Mouse (Mus musculus): Measurements from ENCODE around the gene Plagl2. TPM values are rescaled to one million over a fixed set of nuclear protein-coding genes. Genes with fewer than 3 reads are reported as not detected.

The Plagl2 gene
- polyA plus RNA-seq, 3 experiments from 2014 or later, result 18.9 to 24.1 (median 21.5) TPM

DNA sequence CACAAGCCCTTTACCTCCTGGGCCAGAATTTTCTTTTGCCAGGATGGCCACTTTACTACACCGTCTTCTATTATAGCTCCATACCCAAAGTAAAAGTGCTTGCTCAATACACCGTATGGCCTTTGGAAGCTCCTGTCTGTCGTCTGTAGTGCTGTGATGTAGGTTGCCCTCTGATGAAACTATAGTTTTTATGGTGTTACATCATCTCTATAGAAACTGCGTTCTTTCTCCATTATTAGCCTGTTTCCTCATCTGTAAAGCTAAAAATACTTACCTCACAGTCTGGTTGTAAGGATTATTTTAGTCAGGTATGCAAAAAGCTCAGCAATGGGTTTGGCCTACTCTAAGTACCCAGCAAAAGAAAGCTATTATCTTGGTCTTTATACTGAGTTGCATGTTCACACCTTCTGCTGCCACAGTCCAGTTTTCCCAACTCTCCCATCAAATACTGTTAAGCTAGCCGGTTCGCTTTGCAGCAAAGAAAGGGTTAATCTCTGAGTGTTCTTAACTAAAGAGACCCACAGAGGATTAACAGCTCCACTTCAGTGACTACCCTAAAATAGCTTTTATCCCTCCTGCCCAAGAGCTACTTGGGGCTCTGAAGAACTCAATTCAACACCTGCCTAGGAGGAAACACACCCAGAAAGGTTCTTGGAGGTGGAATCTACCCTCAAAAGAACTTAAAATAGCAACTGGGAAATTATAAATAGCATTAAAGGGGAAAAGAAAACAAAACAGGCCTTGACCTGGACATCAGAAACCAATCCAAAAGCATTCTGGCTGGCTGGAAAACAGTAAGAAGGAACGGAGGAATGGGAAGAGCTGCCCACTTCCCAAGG, 2.0 kb downstream of the Plagl2 start:
- ATAC-seq, result no peak

- ATAC-seq, result no peak
Observed at GRCm38 (mm10) chr2:153238406-153238805, 2.8 kb downstream of the Plagl2 start.

DNA sequence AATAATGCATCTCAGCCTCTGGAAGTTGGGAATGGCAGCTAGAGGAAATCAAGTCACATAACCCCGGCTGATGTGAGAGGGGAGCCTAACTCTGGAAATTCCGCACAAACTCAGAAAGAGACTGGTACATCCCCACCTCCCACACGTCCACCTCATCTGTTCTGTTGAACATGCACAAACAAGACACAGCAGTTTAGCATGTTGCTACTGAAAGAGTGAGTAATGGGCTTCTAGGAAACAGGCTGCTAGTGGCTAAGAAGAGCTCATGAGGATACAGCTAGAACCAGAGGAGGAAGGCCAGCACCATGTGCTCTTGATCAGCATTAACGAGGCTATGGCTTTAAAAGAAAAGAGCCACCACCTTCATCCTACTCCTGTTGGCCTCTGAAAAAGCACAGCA, 3.3 kb downstream of the Plagl2 start:
- ATAC-seq, result peak; percentile 12

DNA sequence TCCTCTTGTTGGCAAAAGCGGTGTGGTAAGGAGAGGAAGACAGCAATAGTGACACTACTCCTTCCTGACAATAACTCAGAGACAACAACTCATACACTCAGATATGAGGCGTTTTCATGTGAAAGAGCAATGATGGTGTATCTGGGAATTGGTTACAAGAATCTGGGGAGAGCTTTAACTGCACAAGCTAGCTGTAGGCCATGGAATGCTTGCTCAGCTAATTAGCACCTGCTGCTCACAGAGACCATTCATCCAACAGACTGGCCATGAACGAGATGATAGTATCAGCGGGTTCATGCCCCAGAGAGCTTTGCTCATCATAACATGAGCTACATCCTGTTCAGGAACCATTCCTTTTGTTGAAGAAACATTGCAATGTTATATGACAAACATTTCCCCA, 4.0 kb downstream of the Plagl2 start:
- ATAC-seq, result no peak

GRCm38 (mm10) chr2:153228523-153228922, 12.7 kb downstream of the Plagl2 start:
- no peak for ATAC-seq

- ATAC-seq, result no peak
Observed at GRCm38 (mm10) chr2:153227959-153228358, 13.3 kb downstream of the Plagl2 start.

GRCm38 (mm10) chr2:153225595-153225953, 15.7 kb downstream of the Plagl2 start:
- ATAC-seq, result peak; percentile 17

GRCm38 (mm10) chr2:153224946-153225594, 16.2 kb downstream of the Plagl2 start, which contains the start of gene Tspyl3:
Gene Tspyl3 (minus strand): TSS chr2:153225441.
- ATAC-seq, result peak; percentile 89

- ATAC-seq, result no peak
Observed at GRCm38 (mm10) chr2:153222566-153222965, 18.7 kb downstream of the Plagl2 start.

GRCm38 (mm10) chr2:153222130-153222529, 19.1 kb downstream of the Plagl2 start:
- ATAC-seq, result no peak

DNA sequence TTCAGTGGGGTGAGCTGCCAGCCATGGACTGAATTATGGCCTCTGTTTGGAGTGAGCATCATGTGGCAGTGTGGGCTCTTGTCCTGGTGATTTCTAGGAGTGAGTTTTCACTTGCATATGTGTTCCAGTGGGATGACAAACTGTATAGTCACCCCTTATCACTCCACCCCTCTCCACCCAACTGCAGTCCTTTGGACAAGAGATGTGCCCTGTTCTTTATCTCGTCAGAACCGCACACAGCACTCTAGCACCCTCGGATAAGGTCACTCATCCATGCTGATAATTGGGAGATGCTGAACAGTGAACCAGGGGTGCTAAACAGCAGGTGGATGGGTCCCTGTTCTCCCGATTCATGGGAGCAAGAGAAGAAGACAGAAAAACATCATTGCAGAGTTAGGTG, 19.6 kb downstream of the Plagl2 start:
- no peak for ATAC-seq

GRCm38 (mm10) chr2:153218516-153218915, 22.7 kb downstream of the Plagl2 start:
- ATAC-seq, result no peak

- no peak for ATAC-seq
Observed at GRCm38 (mm10) chr2:153217826-153218340, 23.3 kb downstream of the Plagl2 start.

GRCm38 (mm10) chr2:153215421-153215820, 25.8 kb downstream of the Plagl2 start:
- ATAC-seq, result peak; percentile 10

DNA sequence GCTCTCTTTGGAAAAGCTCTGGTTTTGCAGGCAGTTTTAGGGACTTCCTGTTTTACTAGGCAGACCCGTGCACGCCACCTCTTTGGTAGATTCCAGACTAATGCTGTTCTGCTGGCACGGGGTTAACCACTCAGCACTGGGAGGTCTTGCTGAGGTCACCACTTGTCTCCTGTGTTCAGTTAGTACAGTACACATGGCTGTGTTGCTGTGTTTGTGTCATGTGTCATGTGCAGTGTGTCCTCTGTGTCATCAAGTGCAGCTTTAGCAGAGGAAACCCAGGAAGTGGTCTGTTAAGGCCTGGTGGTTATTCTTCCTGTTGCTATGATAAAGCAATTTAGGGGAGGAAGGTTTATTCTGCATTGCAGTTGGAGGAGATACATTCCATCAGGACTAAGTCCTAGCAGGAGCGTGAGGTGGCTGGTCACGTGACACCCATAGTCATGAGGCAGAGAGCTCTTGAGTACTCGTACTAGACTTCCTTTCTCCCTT, 26.4 kb downstream of the Plagl2 start:
- ATAC-seq, result peak; percentile 91

- ATAC-seq, result no peak
Observed at GRCm38 (mm10) chr2:153213351-153213750, 27.9 kb downstream of the Plagl2 start.

DNA sequence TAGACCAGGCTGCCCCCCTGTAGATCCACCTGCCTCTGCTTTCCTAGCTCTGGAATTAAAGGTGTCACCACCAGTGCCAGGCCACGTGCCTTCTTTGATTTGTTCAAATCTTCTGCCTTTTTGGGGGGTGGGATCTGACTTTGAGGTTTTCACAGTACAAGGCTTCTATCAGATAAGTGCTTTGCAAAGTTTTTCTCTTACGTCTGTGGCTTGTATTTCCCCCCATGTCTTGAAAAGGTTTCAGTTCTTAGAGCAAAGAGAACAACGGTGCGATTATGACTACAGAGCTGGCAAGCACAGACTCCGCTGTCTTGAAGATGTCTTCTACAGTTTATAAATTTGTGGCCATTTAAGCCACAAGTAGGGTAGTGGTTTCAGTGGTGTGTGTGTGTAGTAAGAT, 29.8 kb downstream of the Plagl2 start:
- peak; percentile 18 for ATAC-seq

GRCm38 (mm10) chr2:153209286-153209685, 31.9 kb downstream of the Plagl2 start:
- no peak for ATAC-seq

- no peak for ATAC-seq
Observed at GRCm38 (mm10) chr2:153208149-153208548, 33.1 kb downstream of the Plagl2 start.

GRCm38 (mm10) chr2:153202766-153203165, 38.5 kb downstream of the Plagl2 start:
- no peak for ATAC-seq

- ATAC-seq, result no peak
Observed at GRCm38 (mm10) chr2:153199114-153199513, 42.1 kb downstream of the Plagl2 start.

DNA sequence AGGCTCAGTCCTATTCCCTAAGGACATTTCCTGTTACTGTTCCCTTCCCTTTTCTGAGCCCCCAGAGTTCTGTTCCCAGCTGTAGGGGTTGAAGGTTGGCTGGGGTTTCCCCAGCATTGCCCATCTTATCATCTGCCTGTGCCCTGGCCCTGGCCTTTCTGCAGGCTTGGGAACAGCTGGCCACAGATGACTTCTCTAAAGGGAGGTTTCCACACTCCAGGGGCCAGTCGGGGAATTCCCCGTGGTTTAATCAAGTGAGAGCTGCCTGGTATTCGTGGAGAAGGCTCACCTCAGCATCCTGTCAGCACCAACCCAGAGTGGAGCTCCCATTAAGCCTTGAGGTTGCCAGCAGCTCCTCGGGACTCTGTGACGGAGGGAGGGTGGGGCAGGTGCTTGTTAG, 42.7 kb downstream of the Plagl2 start:
- no peak for ATAC-seq

DNA sequence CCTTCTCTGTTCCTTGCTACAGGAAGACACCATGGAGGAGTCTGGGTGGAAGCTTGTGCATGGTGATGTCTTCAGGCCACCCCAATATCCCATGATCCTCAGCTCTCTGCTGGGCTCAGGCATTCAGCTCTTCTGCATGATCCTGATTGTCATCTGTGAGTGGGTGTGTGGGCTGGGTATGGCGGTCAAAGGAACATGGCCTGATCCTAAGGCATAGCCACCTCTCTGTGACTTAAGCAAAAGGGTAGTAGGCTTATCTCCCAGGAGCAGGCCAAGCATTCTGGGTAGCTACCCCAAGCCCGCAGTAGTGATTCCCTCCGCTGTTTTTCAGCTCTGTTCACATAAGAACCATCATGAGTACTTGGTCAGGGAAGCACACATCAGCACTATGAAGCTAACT, 47.0 kb downstream of the Plagl2 start:
- no peak for ATAC-seq

DNA sequence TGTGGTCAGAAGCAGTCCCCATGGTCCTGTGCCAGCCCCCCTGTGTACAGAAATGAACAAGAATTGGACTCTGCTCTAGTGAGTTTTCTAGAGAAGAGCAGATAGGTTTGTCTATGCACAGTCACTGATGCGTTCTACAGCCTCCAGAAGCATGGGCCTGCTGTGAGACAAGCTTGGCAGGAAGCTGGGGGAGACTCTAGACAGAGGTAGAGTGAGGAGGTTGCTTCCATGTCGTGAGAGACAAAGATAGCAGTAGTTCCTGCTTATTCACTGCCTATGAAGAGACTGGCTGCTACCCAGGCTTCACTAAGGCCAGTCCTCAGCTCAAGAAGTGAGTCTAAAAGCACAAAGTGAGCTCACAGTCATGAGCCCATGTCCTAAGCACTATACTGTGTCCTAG, 50.0 kb downstream of the Plagl2 start:
- no peak for ATAC-seq
